Mouse (Mus musculus) midbrain, embryonic 13.5 days (tissue): ENCODE measurements at regions not wholly inside any gene's neighbourhood (a gene's known extent, or its start where the extent isn't known, plus 50 kb on each side); places are given as distances from the start of the nearest gene placed in this dataset.
"Not testable (repeated sequence)": the region's sequence is repeated elsewhere in the genome, so short reads cannot be mapped to it uniquely, and the experiment has no call there.

Experiments used
- ATAC-seq: fragments of 200-750 bp; cut with Nextera tagmentation; 2 replicates; pipeline ENCODE4 v1.8.0; 2017; ENCODE audit warnings: mild to moderate bottlenecking, moderate TSS enrichment, moderate library complexity
- H3K27ac ChIP-seq: fragments of 300-500 bp; sonication (generic); 2 replicates; pipeline ENCODE4 v1.5.1; 2015; ENCODE audit warnings: inconsistent platforms, mild to moderate bottlenecking, moderate library complexity
- H3K27me3 ChIP-seq: fragments of 300-500 bp; sonication (generic); 2 replicates; pipeline ENCODE4 v1.6.1; 2015; ENCODE audit warnings: mild to moderate bottlenecking, inconsistent platforms
- H3K36me3 ChIP-seq: fragments of 300-500 bp; sonication (generic); 2 replicates; pipeline ENCODE4 v1.6.1; 2015; ENCODE audit warnings: mild to moderate bottlenecking, inconsistent platforms
- H3K4me1 ChIP-seq: fragments of 300-500 bp; sonication (generic); replicated peaks from 2 replicates; pipeline ENCODE4 v1.6.1; 2015; ENCODE audit warnings: inconsistent platforms
- H3K4me2 ChIP-seq: fragments of 300-500 bp; sonication (generic); replicated peaks from 2 replicates; pipeline ENCODE4 v1.6.1; 2015; ENCODE audit warnings: moderate library complexity, mild to moderate bottlenecking, inconsistent platforms
- H3K4me3 ChIP-seq: fragments of 300-500 bp; sonication (generic); replicated peaks from 2 replicates; pipeline ENCODE4 v1.5.1; 2015; ENCODE audit warnings: mild to moderate bottlenecking, inconsistent platforms
- H3K9ac ChIP-seq: fragments of 300-500 bp; sonication (generic); replicated peaks from 2 replicates; pipeline ENCODE4 v1.6.1; 2015; ENCODE audit warnings: mild to moderate bottlenecking, inconsistent platforms
- H3K9me3 ChIP-seq: fragments of 300-500 bp; sonication (generic); 2 replicates; pipeline ENCODE4 v1.6.1; 2016; ENCODE audit warnings: mild to moderate bottlenecking, inconsistent platforms
- WGBS: fragments of 180-500 bp; shearing (Covaris S2); methylation state at CpG from one replicate; pipeline ENCODE4 v1.1.7; 2015; 5-methylcytosine and 5-hydroxymethylcytosine counted together

GRCm38 (mm10) chr8:115980616-115981015 is 273.0 kb upstream of the Maf start:
- no peak overlapping the region for H3K4me3 ChIP-seq
- ATAC-seq, result no peak
- H3K4me2 ChIP-seq, result no peak overlapping the region
- H3K9me3 ChIP-seq, result no peaks in the 10 kb centered on the region
- H3K9ac ChIP-seq, result no peak overlapping the region
- no peak overlapping the region for H3K27ac ChIP-seq
- H3K27me3 ChIP-seq, result no peaks in the 10 kb centered on the region
- no peaks in the 10 kb centered on the region for H3K4me1 ChIP-seq
- WGBS, result 94% methylated on average over 3 of the region's 3 CpGs
- H3K36me3 ChIP-seq, result no peaks in the 10 kb centered on the region

DNA sequence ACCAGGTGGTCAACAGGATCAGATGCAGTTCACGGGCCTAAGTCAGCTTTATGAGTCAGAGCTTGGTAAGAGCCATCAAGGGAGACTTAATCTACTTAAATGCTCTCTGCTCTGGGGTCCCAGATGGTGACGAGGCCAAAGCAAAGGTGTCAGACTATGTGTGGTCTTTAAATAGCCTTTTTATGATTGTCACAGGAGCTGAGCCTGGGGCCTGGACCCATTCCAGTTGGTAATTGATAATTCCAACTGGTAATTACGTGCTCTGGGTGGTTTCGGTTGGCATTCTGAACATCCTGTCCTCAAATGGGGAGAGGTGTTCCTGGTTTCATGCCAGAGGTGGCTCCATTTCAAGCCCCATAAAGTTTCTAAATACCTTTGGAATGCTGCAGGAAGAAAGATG is 269.6 kb upstream of the Maf start:
- Histone ChIP-seq H3K4me3 (no peak overlapping the region), H3K9ac (no peak overlapping the region), H3K27me3 (no peaks in the 10 kb centered on the region), H3K36me3 (no peaks in the 10 kb centered on the region), H3K9me3 (no peaks in the 10 kb centered on the region), H3K4me1 (no peaks in the 10 kb centered on the region), H3K4me2 (no peak overlapping the region), H3K27ac (no peak overlapping the region)
- 77% methylated on average over 4 of the region's 4 CpGs for WGBS
- ATAC-seq, result no peak

GRCm38 (mm10) chr8:115974706-115975105 is 267.1 kb upstream of the Maf start:
- no peaks in the 10 kb centered on the region for H3K27me3 ChIP-seq
- no peak overlapping the region for H3K4me2 ChIP-seq
- H3K9me3 ChIP-seq, result no peaks in the 10 kb centered on the region
- H3K36me3 ChIP-seq, result no peaks in the 10 kb centered on the region
- WGBS, result 81% methylated on average over 2 of the region's 2 CpGs
- H3K4me3 ChIP-seq, result no peak overlapping the region
- H3K4me1 ChIP-seq, result no peaks in the 10 kb centered on the region
- ATAC-seq, result no peak
- no peak overlapping the region for H3K27ac ChIP-seq
- no peak overlapping the region for H3K9ac ChIP-seq

DNA sequence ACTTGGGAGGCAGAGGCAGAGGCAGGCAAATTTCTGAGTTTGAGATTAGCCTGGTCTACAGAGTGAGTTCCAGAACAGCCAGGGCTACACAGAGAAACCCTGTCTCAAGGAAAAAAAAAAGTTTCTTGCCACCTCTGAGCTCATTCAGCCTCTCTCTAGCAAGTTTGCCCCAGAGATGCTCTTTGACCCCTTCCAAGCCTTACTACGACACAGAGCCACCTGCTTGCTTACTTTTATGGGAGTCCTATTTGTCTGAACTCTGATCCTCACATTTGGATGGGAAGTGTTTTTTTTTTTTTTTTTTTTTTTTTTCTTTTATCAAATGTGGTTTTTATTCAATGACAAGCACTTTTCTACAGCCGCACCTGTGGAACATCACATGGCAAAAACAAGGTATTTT is 263.8 kb upstream of the Maf start:
- not testable (repeated sequence) for H3K27me3 ChIP-seq, H3K4me3 ChIP-seq, H3K27ac ChIP-seq, H3K9ac ChIP-seq, ATAC-seq, H3K9me3 ChIP-seq, H3K36me3 ChIP-seq, H3K4me2 ChIP-seq, H3K4me1 ChIP-seq
- WGBS, result 89% methylated on average over 2 of the region's 2 CpGs

GRCm38 (mm10) chr8:115968121-115968520 is 260.5 kb upstream of the Maf start:
- H3K27me3 ChIP-seq, result no peaks in the 10 kb centered on the region
- no peak for ATAC-seq
- no peak overlapping the region for H3K27ac ChIP-seq
- H3K4me1 ChIP-seq, result no peaks in the 10 kb centered on the region
- H3K36me3 ChIP-seq, result no peaks in the 10 kb centered on the region
- no peaks in the 10 kb centered on the region for H3K9me3 ChIP-seq
- no peak overlapping the region for H3K9ac ChIP-seq
- WGBS, result 90% methylated on average over 5 of the region's 5 CpGs
- H3K4me2 ChIP-seq, result no peak overlapping the region
- no peak overlapping the region for H3K4me3 ChIP-seq

DNA sequence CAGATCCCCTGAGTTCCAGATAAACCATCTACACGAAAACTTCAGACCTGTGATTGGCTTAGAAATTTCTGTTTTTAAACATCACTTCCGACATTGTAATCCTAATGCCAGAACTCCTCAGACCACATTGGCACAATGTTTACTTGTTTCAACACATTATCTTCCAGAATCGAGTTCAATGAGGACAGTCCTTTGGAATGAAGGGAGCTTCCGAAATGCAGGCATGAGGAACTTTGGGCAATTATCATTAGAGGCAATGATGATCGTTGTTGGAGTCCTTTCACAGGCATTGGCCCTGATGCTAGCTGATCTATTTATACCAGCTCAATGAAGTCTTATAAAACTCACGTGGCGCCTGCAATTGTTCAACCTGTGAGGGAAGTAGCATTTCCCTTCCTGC is 258.4 kb upstream of the Maf start:
- no peaks in the 10 kb centered on the region for H3K4me1 ChIP-seq
- no peak overlapping the region for H3K4me3 ChIP-seq
- no peak overlapping the region for H3K9ac ChIP-seq
- no peak overlapping the region for H3K4me2 ChIP-seq
- WGBS, result 91% methylated on average over 7 of the region's 7 CpGs
- no peak for ATAC-seq
- no peak overlapping the region for H3K27ac ChIP-seq
- H3K27me3 ChIP-seq, result no peaks in the 10 kb centered on the region
- no peaks in the 10 kb centered on the region for H3K9me3 ChIP-seq
- no peaks in the 10 kb centered on the region for H3K36me3 ChIP-seq

DNA sequence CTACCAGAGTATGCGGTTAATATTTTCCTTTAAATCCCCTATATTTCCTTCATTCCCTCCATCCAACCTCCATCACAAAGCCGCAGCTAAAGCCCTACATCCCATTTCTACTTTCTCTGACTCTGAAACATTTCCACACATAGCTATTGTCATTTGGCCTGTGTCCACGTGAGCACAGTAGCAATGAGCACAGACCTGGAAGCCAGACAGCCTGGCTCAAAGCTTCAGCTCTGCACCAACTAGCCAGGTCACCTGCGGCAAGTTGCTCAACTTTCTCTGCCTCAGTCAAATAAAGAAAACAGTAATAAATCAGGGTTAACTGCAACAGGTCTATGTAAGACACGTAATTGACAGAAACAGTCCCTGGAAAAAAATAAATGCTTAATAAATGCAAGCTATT is 247.8 kb upstream of the Maf start:
- H3K4me1 ChIP-seq, result no peaks in the 10 kb centered on the region
- 91% methylated on average over 5 of the region's 5 CpGs for WGBS
- no peak overlapping the region for H3K9ac ChIP-seq
- no peak overlapping the region for H3K4me2 ChIP-seq
- H3K4me3 ChIP-seq, result no peak overlapping the region
- H3K9me3 ChIP-seq, result no peaks in the 10 kb centered on the region
- H3K27me3 ChIP-seq, result no peaks in the 10 kb centered on the region
- H3K27ac ChIP-seq, result no peak overlapping the region
- no peaks in the 10 kb centered on the region for H3K36me3 ChIP-seq
- ATAC-seq, result no peak

GRCm38 (mm10) chr8:115953783-115954470 is 246.3 kb upstream of the Maf start:
- no peak overlapping the region for H3K4me2 ChIP-seq
- WGBS, result 87% methylated on average over 7 of the region's 7 CpGs
- no peak overlapping the region for H3K4me3 ChIP-seq
- no peak overlapping the region for H3K9ac ChIP-seq
- ATAC-seq, result no peak
- H3K4me1 ChIP-seq, result no peaks in the 10 kb centered on the region
- no peaks in the 10 kb centered on the region for H3K9me3 ChIP-seq
- no peaks in the 10 kb centered on the region for H3K36me3 ChIP-seq
- H3K27ac ChIP-seq, result no peak overlapping the region
- no peaks in the 10 kb centered on the region for H3K27me3 ChIP-seq

GRCm38 (mm10) chr8:115952496-115952895 is 244.9 kb upstream of the Maf start:
- Histone ChIP-seq H3K27me3 (no peaks in the 10 kb centered on the region), H3K9ac (no peak overlapping the region), H3K36me3 (no peaks in the 10 kb centered on the region), H3K4me2 (no peak overlapping the region), H3K27ac (no peak overlapping the region), H3K4me3 (no peak overlapping the region), H3K9me3 (no peaks in the 10 kb centered on the region), H3K4me1 (no peaks in the 10 kb centered on the region)
- ATAC-seq, result no peak
- 87% methylated on average over 1 of the region's 1 CpGs for WGBS

- no peaks in the 10 kb centered on the region for H3K36me3 ChIP-seq
Measured at GRCm38 (mm10) chr8:115948916-115949315, 241.3 kb upstream of the Maf start.

DNA sequence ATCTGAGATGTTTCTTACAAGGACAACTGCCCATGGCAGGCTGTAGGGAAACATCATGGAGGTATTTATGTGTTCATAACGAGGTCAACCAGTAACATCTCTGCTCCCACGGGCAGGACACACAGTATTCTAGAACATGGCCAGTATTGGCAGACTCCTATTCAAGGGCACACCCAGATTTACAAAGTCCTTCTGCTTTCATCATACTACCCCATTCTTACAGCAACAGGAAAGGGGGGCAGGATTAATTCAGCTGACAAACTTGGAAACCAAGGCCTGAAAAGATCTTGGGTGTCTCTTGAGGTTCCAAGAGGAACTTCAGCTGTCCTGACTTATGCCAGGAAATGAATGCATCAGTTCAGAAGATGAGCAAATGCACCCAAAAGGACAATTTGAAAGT is 240.4 kb upstream of the Maf start:
- Histone ChIP-seq H3K9ac (no peak overlapping the region), H3K4me1 (peaks cover 5% of the 10 kb centered on the region), H3K4me2 (no peak overlapping the region), H3K36me3 (no peaks in the 10 kb centered on the region), H3K27me3 (no peaks in the 10 kb centered on the region), H3K4me3 (no peak overlapping the region), H3K9me3 (no peaks in the 10 kb centered on the region), H3K27ac (no peak overlapping the region)
- no peak for ATAC-seq
- WGBS, result 80% methylated on average over 2 of the region's 2 CpGs

More at GRCm38 (mm10) chr8:115948916-115949315, 241.3 kb upstream of the Maf start:
- Histone ChIP-seq H3K27ac (no peak overlapping the region), H3K4me2 (no peak overlapping the region), H3K9ac (no peak overlapping the region), H3K9me3 (no peaks in the 10 kb centered on the region), H3K4me3 (no peak overlapping the region), H3K4me1 (no peaks in the 10 kb centered on the region; the same call in 1 of the 2 replicates), H3K27me3 (no peaks in the 10 kb centered on the region)
- ATAC-seq, result no peak
- 90% methylated on average over 2 of the region's 2 CpGs for WGBS

DNA sequence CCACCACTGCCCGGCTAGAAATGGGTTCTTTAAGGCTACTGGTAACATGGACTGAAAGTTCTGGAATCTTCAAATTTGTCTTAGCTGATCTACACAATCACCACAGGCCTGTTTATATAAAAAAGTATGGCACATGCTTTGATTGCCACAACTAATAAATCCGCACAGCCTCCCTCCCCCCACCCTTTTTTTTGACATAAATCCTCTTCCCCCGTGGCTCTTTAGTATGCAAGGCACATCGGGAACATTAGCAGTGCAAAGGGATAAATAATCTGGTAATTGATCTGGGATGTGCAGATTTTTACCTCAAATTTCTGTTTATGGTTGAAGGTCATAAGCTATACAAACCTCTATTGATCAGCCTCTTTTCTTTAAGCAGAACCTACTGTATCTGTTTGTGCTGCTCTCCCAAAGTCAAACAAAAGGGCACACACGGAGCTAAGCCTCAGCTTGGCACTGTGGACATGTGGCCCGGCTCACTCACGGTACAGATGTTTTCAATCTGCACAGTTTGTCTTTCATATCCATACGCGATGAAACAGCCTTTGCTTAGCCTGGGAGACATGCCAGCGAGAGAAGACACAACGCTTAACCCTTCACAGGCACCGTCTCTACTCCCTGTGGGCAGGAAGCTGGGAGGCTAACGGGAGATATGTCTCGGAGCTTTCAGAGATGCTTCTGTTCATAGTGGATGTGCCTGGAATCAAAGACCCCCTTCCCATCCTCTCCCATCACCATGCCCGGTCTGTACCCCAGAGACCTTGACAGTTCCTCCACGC is 235.3 kb upstream of the Maf start:
- Histone ChIP-seq H3K27me3 (no peaks in the 10 kb centered on the region), H3K36me3 (no peaks in the 10 kb centered on the region), H3K4me2 (peak overlapping the region; percentile 23), H3K4me3 (no peak overlapping the region), H3K9ac (no peak overlapping the region), H3K27ac (no peak overlapping the region), H3K4me1 (peaks cover 6% of the 10 kb centered on the region), H3K9me3 (no peaks in the 10 kb centered on the region)
- WGBS, result 45% methylated on average over 16 of the region's 16 CpGs
- peak; percentile 58; the same call in 1 of the 2 replicates for ATAC-seq
